Mouse (Mus musculus): ENCODE data around the gene Dohh.

DNA sequence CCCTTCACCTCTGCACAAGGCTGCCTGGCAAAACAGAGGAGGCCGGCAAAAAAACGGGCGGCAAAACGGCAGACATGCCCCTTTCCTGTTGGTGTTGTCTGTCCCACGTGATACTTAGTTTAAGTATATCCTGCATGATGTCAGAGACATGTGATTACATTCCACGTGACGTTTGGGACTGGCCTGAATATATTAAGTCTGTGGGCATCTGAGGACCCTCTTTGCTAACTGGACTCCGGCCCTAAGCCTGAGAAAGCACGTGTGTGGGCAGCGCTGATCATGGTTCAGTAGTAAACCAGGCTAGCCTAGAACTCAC is 16.9 kb downstream of the Dohh start:
- TF ChIP-seq CTCF (conservative IDR thresholded peaks at IDR 0.05; ENCODE audit: low read length) (no peak), NANOG (IDR thresholded peaks at IDR 0.05; ENCODE audit: borderline replicate concordance, low read length) (no peak), POU5F1 (IDR thresholded peaks at IDR 0.05; ENCODE audit: borderline replicate concordance, low read length) (no peak)
